Mouse (Mus musculus): Measurements from ENCODE around the gene Rad50.

DNA sequence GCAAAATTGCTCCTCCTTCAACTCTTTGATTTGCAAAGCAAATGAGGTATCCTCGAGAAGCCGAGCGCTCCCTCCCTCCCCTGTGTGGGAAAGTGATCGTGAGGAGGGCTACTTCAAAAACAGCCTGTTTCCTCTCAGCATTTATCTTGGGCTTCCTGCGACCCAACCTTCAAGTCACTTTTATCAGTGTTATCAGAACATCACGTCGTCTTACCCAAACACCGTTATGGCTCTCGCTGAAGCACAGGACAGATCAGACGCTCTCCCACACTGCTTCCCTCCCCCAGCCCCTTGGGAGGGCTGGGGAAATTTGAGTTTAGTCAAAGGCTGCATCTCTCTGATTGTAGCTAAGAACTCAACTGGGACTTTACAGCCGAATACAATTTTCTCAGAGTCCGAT is 101.5 kb downstream of the Rad50 start:
- TF ChIP-seq CTCF (IDR thresholded peaks at IDR 0.05; ENCODE audit: extremely low read depth, insufficient read length, insufficient replicate concordance, low read depth, low read length) (no peak), POLR2A (IDR thresholded peaks at IDR 0.05; ENCODE audit: low read depth, low read length) (no peak)
